Comparison of ENCODE assay signal across 24 mouse cellular contexts in genomic region chr2:129368106-129368505, GRCm38 (mm10). TPM values are rescaled to one million over a fixed set of nuclear protein-coding genes. Genes with fewer than 3 reads are reported as not detected.
DNase-seq lines count a peak whose midpoint lies in the region; ATAC-seq and TF ChIP-seq lines count a peak whose summit lies in the region.
"Had no signal": no experiment of that assay in that cellular context is flagged by ENCODE, and none has a peak within 500 bp of the region (broad histone marks: within the 10 kb centered on the region; RNA-seq: fewer than 3 reads in every experiment).

No protein-coding gene starts in this region.

- ATAC-seq in megakaryocyte, adult 5-6 weeks (ENCODE audit: poor library complexity, severe bottlenecking), result no peak
- peak; percentile 30; the same call in 1 of the 2 replicates for ATAC-seq in liver, embryonic 12.5 days
- ATAC-seq in liver, postnatal 0 days, result peak; percentile 81
- ATAC-seq: forebrain, embryonic 14.5 days; hindbrain, embryonic 16.5 days had no signal

- DNase-seq in liver, postnatal 0 days, result peak; percentile 11
- DNase-seq in lung, adult 18-20 months, result no peak
- no peak for DNase-seq in kidney, adult 8-10 months
- DNase-seq in cerebellum, adult 9-11 months, result no peak
- DNase-seq: adrenal gland, postnatal 25 days; cerebellum, adult 18-20 months; embryo, embryonic 11 days; gastrocnemius, adult 2 months; gastrocnemius, postnatal 25 days; heart, postnatal 4 days had no signal

- H3K4me2 ChIP-seq in liver, embryonic 12.5 days, result no peak overlapping the region
- no peak overlapping the region for H3K4me2 ChIP-seq in liver, postnatal 0 days (ENCODE audit: low read depth, low read length)
- H3K4me2 ChIP-seq: embryonic facial prominence, embryonic 15.5 days; heart, embryonic 13.5 days; hindbrain, embryonic 12.5 days had no signal

- WGBS in liver, embryonic 12.5 days (ENCODE audit: insufficient replicate concordance), result 25% methylated on average over 2 of the region's 2 CpGs
- WGBS in liver, postnatal 0 days (ENCODE audit: insufficient replicate concordance), result 56% methylated on average over 2 of the region's 2 CpGs

- H3K9ac ChIP-seq in liver, embryonic 12.5 days, result no peak overlapping the region
- no peak overlapping the region for H3K9ac ChIP-seq in liver, postnatal 0 days (replicated peaks)
- H3K9ac ChIP-seq: embryonic facial prominence, embryonic 15.5 days; heart, embryonic 13.5 days; hindbrain, embryonic 12.5 days had no signal

- TF ChIP-seq CTCF in liver, postnatal 0 days (IDR thresholded peaks at IDR 0.05; ENCODE audit: low read depth), result no peak

- peaks cover 58% of the 10 kb centered on the region for H3K36me3 ChIP-seq in megakaryocyte, embryonic 14.5 days (replicated peaks; ENCODE audit: low read length)
- no peaks in the 10 kb centered on the region for H3K36me3 ChIP-seq in liver, embryonic 12.5 days
- no peaks in the 10 kb centered on the region for H3K36me3 ChIP-seq in liver, postnatal 0 days (replicated peaks; ENCODE audit: insufficient read depth, low read length)
- H3K36me3 ChIP-seq: embryonic facial prominence, embryonic 15.5 days; forebrain, embryonic 10.5 days; heart, embryonic 13.5 days; hindbrain, embryonic 12.5 days had no signal

- no peaks in the 10 kb centered on the region for H3K9me3 ChIP-seq in megakaryocyte, embryonic 14.5 days
- no peaks in the 10 kb centered on the region for H3K9me3 ChIP-seq in liver, embryonic 12.5 days (replicated peaks)
- H3K9me3 ChIP-seq in liver, postnatal 0 days (ENCODE audit: low read length), result no peaks in the 10 kb centered on the region
- H3K9me3 ChIP-seq: embryonic facial prominence, embryonic 15.5 days; forebrain, embryonic 10.5 days; heart, embryonic 13.5 days; hindbrain, embryonic 12.5 days had no signal

- H3K4me1 ChIP-seq in megakaryocyte, embryonic 14.5 days, result peaks cover 100% of the 10 kb centered on the region
- H3K4me1 ChIP-seq in liver, embryonic 12.5 days, result peaks cover 17% of the 10 kb centered on the region
- H3K4me1 ChIP-seq in liver, postnatal 0 days (ENCODE audit: insufficient read depth), result no peaks in the 10 kb centered on the region
- H3K4me1 ChIP-seq: embryonic facial prominence, embryonic 15.5 days; forebrain, embryonic 10.5 days; heart, embryonic 13.5 days; hindbrain, embryonic 12.5 days had no signal

- H3K27me3 ChIP-seq in megakaryocyte, embryonic 14.5 days (replicated peaks), result no peaks in the 10 kb centered on the region
- H3K27me3 ChIP-seq in liver, embryonic 12.5 days (replicated peaks), result no peaks in the 10 kb centered on the region
- H3K27me3 ChIP-seq in liver, postnatal 0 days (ENCODE audit: insufficient read depth, low read length), result no peaks in the 10 kb centered on the region
- H3K27me3 ChIP-seq: CH12.LX; embryonic facial prominence, embryonic 15.5 days; heart, embryonic 13.5 days; hindbrain, embryonic 12.5 days had no signal

- no peak for TF ChIP-seq EP300 in liver, postnatal 0 days (IDR thresholded peaks at IDR 0.05; ENCODE audit: low read depth)

- peak overlapping the region; percentile 76 for H3K4me3 ChIP-seq in megakaryocyte, embryonic 14.5 days (replicated peaks)
- H3K4me3 ChIP-seq in liver, embryonic 12.5 days, result no peak overlapping the region
- no peak overlapping the region for H3K4me3 ChIP-seq in liver, postnatal 0 days (ENCODE audit: low read depth, low read length)
- H3K4me3 ChIP-seq: embryonic facial prominence, embryonic 15.5 days; erythroblast, embryonic 14.5 days; forebrain, embryonic 10.5 days; gastrocnemius, adult 2 months; heart, embryonic 13.5 days; hindbrain, embryonic 12.5 days had no signal

- no peak overlapping the region for H3K27ac ChIP-seq in liver, embryonic 12.5 days
- H3K27ac ChIP-seq in liver, postnatal 0 days (ENCODE audit: low read depth), result no peak overlapping the region
- H3K27ac ChIP-seq: embryonic facial prominence, embryonic 15.5 days; forebrain, embryonic 10.5 days; gastrocnemius, adult 2 months; heart, embryonic 13.5 days; hindbrain, embryonic 12.5 days had no signal

RNA-seq across cellular contexts. Expression of gene Il1b, which starts 2.8 kb away (rescaled TPM):
- polyA plus RNA-seq in megakaryocyte, embryonic 14.5 days (2012; ENCODE audit: insufficient read depth, low replicate concordance), result 2.2 and 4.8 TPM in 2 replicates
- 25.9 and 27.7 TPM in 2 replicates for total RNA-seq in megakaryocyte, adult 5-6 weeks (2015)
- 15.8 and 16.8 TPM in 2 replicates for total RNA-seq in megakaryocyte, adult 5-6 weeks (2017)
- 0.38 and 0.44 TPM in 2 replicates for polyA plus RNA-seq in liver, embryonic 12.5 days (2016; fragmentation: Nextera tagmentation; extraction: Ambion mirVana)
- 1.3 TPM in 2 replicates for polyA plus RNA-seq in liver, postnatal 0 days (2015; fragmentation: Nextera tagmentation; extraction: Ambion mirVana)
- total RNA-seq: adrenal gland, postnatal 25 days; gastrocnemius, adult 2 months; gastrocnemius, postnatal 25 days had no signal
- polyA plus RNA-seq: erythroblast, embryonic 14.5 days; forebrain, embryonic 10.5 days; forebrain, embryonic 14.5 days; heart, embryonic 13.5 days; hindbrain, embryonic 12.5 days; hindbrain, embryonic 16.5 days had no signal

RNA-seq across cellular contexts. Expression of gene Il1a, which starts 58.3 kb away (rescaled TPM):
- polyA plus RNA-seq in megakaryocyte, embryonic 14.5 days (2012; ENCODE audit: insufficient read depth, low replicate concordance), result 1.3 TPM in 1 of 2 replicates, not detected in the other
- not detected in 2 replicates for total RNA-seq in megakaryocyte, adult 5-6 weeks (2015)
- total RNA-seq in megakaryocyte, adult 5-6 weeks (2017), result 0.15 TPM in 1 of 2 replicates, not detected in the other
- 2.8 and 3.7 TPM in 2 replicates for polyA plus RNA-seq in liver, embryonic 12.5 days (2016; fragmentation: Nextera tagmentation; extraction: Ambion mirVana)
- polyA plus RNA-seq in liver, postnatal 0 days (2015; fragmentation: Nextera tagmentation; extraction: Ambion mirVana), result 4.8 and 6.3 TPM in 2 replicates
- total RNA-seq: adrenal gland, postnatal 25 days; gastrocnemius, adult 2 months; gastrocnemius, postnatal 25 days; granulocyte monocyte progenitor cell, adult 5-6 weeks; heart, adult 8-10 months had no signal
- polyA plus RNA-seq: embryonic facial prominence, embryonic 11.5 days; embryonic facial prominence, embryonic 15.5 days; erythroblast, embryonic 14.5 days; forebrain, embryonic 10.5 days had no signal
